Mouse (Mus musculus): ENCODE measurements around the gene Alkbh7. TPM values are rescaled to one million over a fixed set of nuclear protein-coding genes. Genes with fewer than 3 reads are reported as not detected.

Alkbh7 gene
- polyA plus RNA-seq (2015; fragmentation: Nextera tagmentation; extraction: Ambion mirVana): 31.3 and 35.3 TPM in 2 replicates

DNA sequence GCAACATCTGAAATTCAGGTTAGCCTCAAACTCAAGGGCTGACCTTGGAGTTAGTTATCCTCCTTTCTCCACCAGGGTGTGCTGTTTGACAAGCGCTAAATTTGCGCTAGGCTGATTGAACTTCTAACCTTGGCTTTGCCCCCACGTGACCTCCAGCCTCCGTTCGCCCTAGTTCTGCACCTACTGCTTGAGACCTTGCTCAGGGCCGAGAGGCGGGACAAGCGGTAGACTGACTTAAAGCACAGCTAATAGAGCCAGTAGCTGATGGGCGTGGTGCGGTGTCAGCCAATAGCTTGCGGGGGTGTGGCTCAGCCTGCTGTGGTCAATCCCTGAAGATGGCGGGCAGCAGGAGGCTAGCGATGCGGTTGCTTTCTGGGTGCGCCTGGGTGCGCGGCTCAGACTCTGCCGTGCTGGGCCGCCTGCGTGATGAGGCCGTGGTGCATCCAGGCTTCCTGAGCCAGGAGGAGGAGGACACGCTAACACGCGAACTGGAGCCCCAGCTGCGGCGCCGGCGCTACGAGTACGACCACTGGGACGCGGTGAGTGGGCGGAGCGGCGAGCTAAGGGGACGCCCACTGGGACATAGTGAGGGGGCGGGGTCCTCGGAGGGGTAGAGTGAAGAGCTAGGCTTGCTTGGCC, at the start of gene Alkbh7:
Gene Alkbh7 (plus strand): TSS at position 311 of the 639 bp plus-strand sequence.
- Histone ChIP-seq H3K4me3 (ENCODE audit: low read depth, low read length) (peak within 1 kb of the TSS; percentile 74), H3K9me3 (ENCODE audit: low read length) (no peaks in the 10 kb centered on the region), H3K27ac (ENCODE audit: low read length) (peak within 1 kb of the TSS; percentile 59), H3K9ac (replicated peaks; ENCODE audit: low read depth) (peak within 1 kb of the TSS; percentile 34), H3K36me3 (ENCODE audit: insufficient read depth, low read length) (peaks cover 11% of the 10 kb centered on the region; the same call in 1 of the 2 replicates), H3K27me3 (replicated peaks; ENCODE audit: insufficient read depth, low read length) (no peaks in the 10 kb centered on the region), H3K4me2 (replicated peaks; ENCODE audit: low read depth, low read length) (peak within 1 kb of the TSS; percentile 59), H3K4me1 (ENCODE audit: insufficient read depth, low read depth, low read length) (no peaks in the 10 kb centered on the region; the same call in 1 of the 2 replicates)
- DNase-seq (ENCODE audit: low spot score) (peak; percentile 100), ATAC-seq (peak; percentile 100)
- TF ChIP-seq EP300 (IDR thresholded peaks at IDR 0.05) (no peak; the same call in 1 of the 2 replicates), CTCF (IDR thresholded peaks at IDR 0.05) (peak; percentile 90)
- under 1% methylated on average over 37 of the region's 38 CpGs for WGBS

DNA sequence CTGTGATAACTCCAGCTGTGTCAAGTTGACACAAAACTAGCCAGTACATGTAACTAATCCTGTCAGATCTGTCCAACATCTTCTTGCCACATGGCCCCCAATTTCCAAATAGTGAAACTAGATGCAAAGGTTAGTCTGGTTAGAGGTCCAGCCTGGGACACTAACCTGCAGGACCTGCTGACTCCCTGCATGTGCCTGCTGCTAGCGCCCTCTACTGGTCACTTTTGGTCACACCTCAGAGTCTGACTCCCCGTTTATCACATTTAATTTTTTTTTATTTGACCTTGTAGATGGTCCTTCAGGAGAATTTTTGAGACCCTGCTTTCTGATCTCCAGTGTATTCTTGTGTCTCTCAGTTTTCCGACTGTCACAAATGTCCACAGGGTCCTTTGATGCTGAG, 46.2 kb upstream of the Alkbh7 start:
- DNase-seq (ENCODE audit: low spot score) (peak; percentile 60), ATAC-seq (no peak)
- no peak overlapping the region for H3K27ac ChIP-seq (ENCODE audit: low read length)
- H3K9me3 ChIP-seq (ENCODE audit: low read length): no peaks in the 10 kb centered on the region
- no peaks in the 10 kb centered on the region for H3K4me1 ChIP-seq (ENCODE audit: insufficient read depth, low read depth, low read length)
- TF ChIP-seq CTCF (IDR thresholded peaks at IDR 0.05): peak; percentile 83
- TF ChIP-seq EP300 (IDR thresholded peaks at IDR 0.05): no peak
- no peaks in the 10 kb centered on the region for H3K36me3 ChIP-seq (ENCODE audit: insufficient read depth, low read length)
- no peak overlapping the region for H3K4me3 ChIP-seq (ENCODE audit: low read depth, low read length)
- H3K9ac ChIP-seq (replicated peaks; ENCODE audit: low read depth): no peak overlapping the region
- H3K4me2 ChIP-seq (replicated peaks; ENCODE audit: low read depth, low read length): no peak overlapping the region
- WGBS: 7% methylated on average over 3 of the region's 3 CpGs
- H3K27me3 ChIP-seq (replicated peaks; ENCODE audit: insufficient read depth, low read length): no peaks in the 10 kb centered on the region

- Histone ChIP-seq H3K27ac (ENCODE audit: low read length) (no peak overlapping the region), H3K4me1 (ENCODE audit: insufficient read depth, low read depth, low read length) (no peaks in the 10 kb centered on the region), H3K9ac (replicated peaks; ENCODE audit: low read depth) (no peak overlapping the region), H3K9me3 (ENCODE audit: low read length) (no peaks in the 10 kb centered on the region), H3K4me3 (ENCODE audit: low read depth, low read length) (no peak overlapping the region), H3K36me3 (ENCODE audit: insufficient read depth, low read length) (no peaks in the 10 kb centered on the region), H3K27me3 (replicated peaks; ENCODE audit: insufficient read depth, low read length) (no peaks in the 10 kb centered on the region), H3K4me2 (replicated peaks; ENCODE audit: low read depth, low read length) (no peak overlapping the region)
- DNase-seq (ENCODE audit: low spot score): no peak
- 43% methylated on average over 1 of the region's 1 CpGs for WGBS
- ATAC-seq: peak; percentile 30; the same call in 1 of the 2 replicates
- TF ChIP-seq EP300 (IDR thresholded peaks at IDR 0.05) (no peak), CTCF (IDR thresholded peaks at IDR 0.05) (no peak)
Observed at GRCm38 (mm10) chr17:56952639-56953038, 44.5 kb upstream of the Alkbh7 start.

GRCm38 (mm10) chr17:56954871-56955270, 42.3 kb upstream of the Alkbh7 start:
- no peak for ATAC-seq
- WGBS: 80% methylated on average over 7 of the region's 7 CpGs

GRCm38 (mm10) chr17:56957763-56958429, 39.2 kb upstream of the Alkbh7 start:
- DNase-seq (ENCODE audit: low spot score): peak; percentile 66

More at GRCm38 (mm10) chr17:56954871-56955270, 42.3 kb upstream of the Alkbh7 start:
- Histone ChIP-seq H3K27ac (ENCODE audit: low read length) (no peak overlapping the region), H3K4me1 (ENCODE audit: insufficient read depth, low read depth, low read length) (no peaks in the 10 kb centered on the region), H3K4me3 (ENCODE audit: low read depth, low read length) (no peak overlapping the region), H3K36me3 (ENCODE audit: insufficient read depth, low read length) (no peaks in the 10 kb centered on the region), H3K27me3 (replicated peaks; ENCODE audit: insufficient read depth, low read length) (no peaks in the 10 kb centered on the region), H3K9ac (replicated peaks; ENCODE audit: low read depth) (no peak overlapping the region), H3K4me2 (replicated peaks; ENCODE audit: low read depth, low read length) (no peak overlapping the region), H3K9me3 (ENCODE audit: low read length) (no peaks in the 10 kb centered on the region)
- no peak for DNase-seq (ENCODE audit: low spot score)
- TF ChIP-seq EP300 (IDR thresholded peaks at IDR 0.05) (no peak), CTCF (IDR thresholded peaks at IDR 0.05) (no peak)

DNA sequence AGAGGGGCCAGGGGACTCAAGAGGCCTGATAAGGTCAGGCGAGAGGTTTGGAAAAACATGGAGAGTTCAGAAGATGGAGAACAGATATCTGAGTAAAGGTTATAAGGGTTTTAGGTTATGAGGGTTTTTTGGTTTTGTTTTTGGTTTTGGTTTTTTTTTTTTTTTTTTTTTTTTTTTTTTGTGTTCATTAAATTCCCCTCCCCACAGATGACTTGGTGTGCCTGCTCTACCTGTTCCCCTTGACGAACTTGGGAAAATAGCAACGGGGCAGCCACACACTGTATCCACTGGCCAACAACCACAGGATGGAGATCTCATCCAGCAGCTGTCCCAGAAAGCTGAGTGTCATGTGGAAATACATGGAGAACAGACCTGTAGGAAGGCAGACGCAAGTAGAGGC, 38.5 kb upstream of the Alkbh7 start:
- no peak for ATAC-seq
- no peaks in the 10 kb centered on the region for H3K4me1 ChIP-seq (ENCODE audit: insufficient read depth, low read depth, low read length)

More at GRCm38 (mm10) chr17:56957763-56958429, 39.2 kb upstream of the Alkbh7 start:
- TF ChIP-seq EP300 (IDR thresholded peaks at IDR 0.05) (no peak), CTCF (IDR thresholded peaks at IDR 0.05) (peak; percentile 35; the same call in 1 of the 2 replicates)
- H3K9ac ChIP-seq (replicated peaks; ENCODE audit: low read depth): no peak overlapping the region
- no peaks in the 10 kb centered on the region for H3K9me3 ChIP-seq (ENCODE audit: low read length)
- no peak overlapping the region for H3K27ac ChIP-seq (ENCODE audit: low read length)
- H3K36me3 ChIP-seq (ENCODE audit: insufficient read depth, low read length): no peaks in the 10 kb centered on the region
- 19% methylated on average over 11 of the region's 11 CpGs for WGBS
- H3K4me1 ChIP-seq (ENCODE audit: insufficient read depth, low read depth, low read length): no peaks in the 10 kb centered on the region
- H3K4me3 ChIP-seq (ENCODE audit: low read depth, low read length): no peak overlapping the region
- peak; percentile 87 for ATAC-seq
- H3K27me3 ChIP-seq (replicated peaks; ENCODE audit: insufficient read depth, low read length): no peaks in the 10 kb centered on the region
- no peak overlapping the region for H3K4me2 ChIP-seq (replicated peaks; ENCODE audit: low read depth, low read length)

More for the DNA sequence above, 38.5 kb upstream of the Alkbh7 start:
- H3K27me3 ChIP-seq (replicated peaks; ENCODE audit: insufficient read depth, low read length): no peaks in the 10 kb centered on the region
- no peak overlapping the region for H3K9ac ChIP-seq (replicated peaks; ENCODE audit: low read depth)
- DNase-seq (ENCODE audit: low spot score): no peak
- no peak for TF ChIP-seq CTCF (IDR thresholded peaks at IDR 0.05)
- TF ChIP-seq EP300 (IDR thresholded peaks at IDR 0.05): no peak
- H3K4me2 ChIP-seq (replicated peaks; ENCODE audit: low read depth, low read length): no peak overlapping the region
- 73% methylated on average over 4 of the region's 4 CpGs for WGBS
- no peaks in the 10 kb centered on the region for H3K9me3 ChIP-seq (ENCODE audit: low read length)
- no peak overlapping the region for H3K27ac ChIP-seq (ENCODE audit: low read length)
- H3K36me3 ChIP-seq (ENCODE audit: insufficient read depth, low read length): no peaks in the 10 kb centered on the region
- no peak overlapping the region for H3K4me3 ChIP-seq (ENCODE audit: low read depth, low read length)

Data from lung, postnatal 0 days (tissue).